Comparison of ENCODE assay signal across 18 mouse cellular contexts in genomic region chr7:121071276-121071675, GRCm38 (mm10). TPM values are rescaled to one million over a fixed set of nuclear protein-coding genes. Genes with fewer than 3 reads are reported as not detected.
"Had no signal": no experiment of that assay in that cellular context is flagged by ENCODE, and none has a peak within 500 bp of the region (broad histone marks: within the 10 kb centered on the region; RNA-seq: fewer than 3 reads in every experiment).

No protein-coding gene starts in this region.

- H3K4me1 ChIP-seq: midbrain, embryonic 12.5 days; neural tube, embryonic 12.5 days; stomach, embryonic 15.5 days had no signal

- H3K27ac ChIP-seq: liver, embryonic 14.5 days; lung, embryonic 15.5 days; midbrain, embryonic 12.5 days; neural tube, embryonic 12.5 days; stomach, embryonic 15.5 days; stomach, postnatal 0 days had no signal

- H3K9me3 ChIP-seq: lung, embryonic 15.5 days; megakaryocyte, embryonic 14.5 days; midbrain, embryonic 12.5 days; neural tube, embryonic 12.5 days; stomach, embryonic 15.5 days had no signal

- H3K4me3 ChIP-seq: lung, embryonic 15.5 days; midbrain, embryonic 12.5 days; neural tube, embryonic 12.5 days; stomach, embryonic 15.5 days had no signal

- H3K9ac ChIP-seq: liver, embryonic 14.5 days; lung, embryonic 15.5 days; midbrain, embryonic 12.5 days; neural tube, embryonic 12.5 days; stomach, embryonic 15.5 days had no signal

- DNase-seq: lung, adult 2 months; lung, postnatal 14 days; lung, postnatal 36 days; midbrain, embryonic 14.5 days; right cerebral cortex, postnatal 14 days; thymus, adult 18-20 months; thymus, postnatal 14 days; thymus, postnatal 36 days had no signal

- H3K4me2 ChIP-seq: lung, embryonic 15.5 days; midbrain, embryonic 12.5 days; neural tube, embryonic 12.5 days; stomach, embryonic 15.5 days had no signal

- ATAC-seq: lung, postnatal 0 days; midbrain, embryonic 16.5 days had no signal

- H3K27me3 ChIP-seq: lung, embryonic 15.5 days; megakaryocyte, embryonic 14.5 days; midbrain, embryonic 12.5 days; neural tube, embryonic 12.5 days; stomach, embryonic 15.5 days had no signal

RNA-seq across cellular contexts. Expression of gene Otoa, which starts 10.2 kb away (rescaled TPM):
- polyA plus RNA-seq: lung, embryonic 15.5 days; macrophage had no signal
